Mouse (Mus musculus) adrenal gland, postnatal 10 days (tissue): ENCODE data around the gene Coa5. TPM values are rescaled to one million over a fixed set of nuclear protein-coding genes. Genes with fewer than 3 reads are reported as not detected.

Source experiments
- DNase-seq: peaks from one replicate; pipeline ENCODE4 v3.0.0; 2021; ENCODE audit warnings: mixed read lengths
- total RNA-seq, 2 experiments: library from RNA; stranded (reverse); gene quantifications; 2 replicates each; pipeline ENCODE4 v1.2.3; 2021

Gene Coa5
- total RNA-seq, 2 experiments from 2014 or later = 85.2 to 102 TPM

GRCm38 (mm10) chr1:37430297-37430840, 466 bp upstream of the Coa5 start:
- DNase-seq = no peak

- peak; percentile 59 for DNase-seq
Observed at GRCm38 (mm10) chr1:37428911-37429310, 992 bp downstream of the Coa5 start.

- no peak for DNase-seq
Observed at GRCm38 (mm10) chr1:37427144-37427875, 2.6 kb downstream of the Coa5 start.

- DNase-seq = peak; percentile 63
Observed at GRCm38 (mm10) chr1:37419420-37419819, 10.5 kb downstream of the Coa5 start.

- no peak for DNase-seq
Observed at GRCm38 (mm10) chr1:37415394-37415793, 14.5 kb downstream of the Coa5 start.

- DNase-seq = no peak
Observed at GRCm38 (mm10) chr1:37409647-37410046, 20.3 kb downstream of the Coa5 start.

GRCm38 (mm10) chr1:37408678-37409077, 21.2 kb downstream of the Coa5 start:
- no peak for DNase-seq

- no peak for DNase-seq
Observed at GRCm38 (mm10) chr1:37408059-37408458, 21.8 kb downstream of the Coa5 start.

GRCm38 (mm10) chr1:37407228-37407627, 22.7 kb downstream of the Coa5 start:
- no peak for DNase-seq

- no peak for DNase-seq
Observed at GRCm38 (mm10) chr1:37405137-37405536, 24.8 kb downstream of the Coa5 start.

- DNase-seq = peak; percentile 74
Observed at GRCm38 (mm10) chr1:37401687-37402086, 28.2 kb downstream of the Coa5 start.

GRCm38 (mm10) chr1:37399734-37400133, 30.2 kb downstream of the Coa5 start:
- DNase-seq = no peak

- no peak for DNase-seq
Observed at GRCm38 (mm10) chr1:37398961-37399360, 30.9 kb downstream of the Coa5 start.

- no peak for DNase-seq
Observed at GRCm38 (mm10) chr1:37396481-37396880, 33.4 kb downstream of the Coa5 start.

- no peak for DNase-seq
Observed at GRCm38 (mm10) chr1:37393174-37393573, 36.7 kb downstream of the Coa5 start.

- DNase-seq = peak; percentile 24
Observed at GRCm38 (mm10) chr1:37386448-37386971, 43.4 kb downstream of the Coa5 start.

- DNase-seq = no peak
Observed at GRCm38 (mm10) chr1:37384304-37384703, 45.6 kb downstream of the Coa5 start.

GRCm38 (mm10) chr1:37380913-37381312, 49.0 kb downstream of the Coa5 start:
- DNase-seq = no peak

GRCm38 (mm10) chr1:37379536-37379935, 50.4 kb downstream of the Coa5 start:
- no peak for DNase-seq

GRCm38 (mm10) chr1:37378095-37378494, 51.8 kb downstream of the Coa5 start:
- no peak for DNase-seq

- DNase-seq = no peak
Observed at GRCm38 (mm10) chr1:37376751-37377150, 53.2 kb downstream of the Coa5 start.

- no peak for DNase-seq
Observed at GRCm38 (mm10) chr1:37376177-37376576, 53.7 kb downstream of the Coa5 start.

- DNase-seq = peak; percentile 19
Observed at GRCm38 (mm10) chr1:37368768-37369385, 61.0 kb downstream of the Coa5 start.
